Mouse (Mus musculus) gastrocnemius, postnatal 10 days (tissue): ENCODE results near the gene Gm21310. TPM values are rescaled to one million over a fixed set of nuclear protein-coding genes. Genes with fewer than 3 reads are reported as not detected.
"Not testable (repeated sequence)": the region's sequence is repeated elsewhere in the genome, so short reads cannot be mapped to it uniquely, and the experiment has no call there.

Source experiments
- DNase-seq: peaks from one replicate; pipeline ENCODE4 v3.0.0; 2021; ENCODE audit warnings: mixed read lengths
- long read RNA-seq, 2 experiments: library from polyadenylated mRNA; stranded (forward); transcript quantifications; one replicate each; pipeline ENCODE4 v2.0.0; 2021
- total RNA-seq, 2 experiments: library from RNA; stranded (reverse); gene quantifications; 2 replicates each; pipeline ENCODE4 v1.2.3; 2021

The Gm21310 gene
- not detected for total RNA-seq
- long read RNA-seq, experiment 1, result 0 reads
- long read RNA-seq, experiment 2, result 0 reads

GRCm38 (mm10) chrY:10147083-10147482 lies at the start of gene Gm21310:
TSS of gene Gm21310 (minus strand) at chrY:10147183.
- DNase-seq, result not testable (repeated sequence)

Other genes starting within 250 kb of the Gm21310 start
- not detected for gene Gm20834, start 177.4 kb upstream of the Gm21310 start, total RNA-seq